Mouse (Mus musculus): ENCODE measurements at regions not wholly inside any gene's neighbourhood (a gene's known extent, or its start where the extent isn't known, plus 50 kb on each side); places are given as distances from the start of the nearest gene placed in this dataset.

- TF ChIP-seq GATA1 (IDR thresholded peaks at IDR 0.05; ENCODE audit: low read length) (no peak), TAL1 (IDR thresholded peaks at IDR 0.05; ENCODE audit: low read length) (no peak)
Observed at GRCm38 (mm10) chr10:44988756-44989155, 78.2 kb upstream of the Prep start.
